Mouse (Mus musculus) bone marrow, adult 2 months (tissue): ENCODE data around the gene Opa1. TPM values are rescaled to one million over a fixed set of nuclear protein-coding genes. Genes with fewer than 3 reads are reported as not detected.

Experiments
- H3K27ac ChIP-seq: fragments of 200-500 bp; 2 replicates; pipeline ENCODE4 v1.5.1; 2012; ENCODE audit warnings: low read depth, mild to moderate bottlenecking, control low read depth, inconsistent platforms, low read length; ENCODE audit not compliant: control insufficient read depth, poor library complexity, insufficient read depth
- H3K4me1 ChIP-seq: fragments of 200-500 bp; 2 replicates; pipeline ENCODE4 v1.6.1; 2011; ENCODE audit warnings: low read length; ENCODE audit not compliant: control insufficient read depth, insufficient read depth
- H3K4me3 ChIP-seq: fragments of 200-500 bp; replicated peaks from 2 replicates; pipeline ENCODE3; 2011; ENCODE audit warnings: mild to moderate bottlenecking, low read depth, low read length, control low read depth; ENCODE audit not compliant: control insufficient read depth
- CTCF ChIP-seq: fragments of 200-500 bp; IDR thresholded peaks from 2 replicates; pipeline ENCODE4 v1.5.1; 2011; ENCODE audit warnings: low read length, control low read depth; ENCODE audit not compliant: control insufficient read depth, insufficient read depth
- POLR2A ChIP-seq: fragments of 200-500 bp; IDR thresholded peaks from 2 replicates; pipeline ENCODE4 v1.6.1; 2011; ENCODE audit warnings: low read depth, mild to moderate bottlenecking, control low read depth, low read length, borderline replicate concordance; ENCODE audit not compliant: control insufficient read depth
- WGBS: fragments of 180-500 bp; shearing (Covaris S2); methylation state at CpG from one replicate; pipeline ENCODE4 v1.1.7; 2018; 5-methylcytosine and 5-hydroxymethylcytosine counted together
- polyA plus RNA-seq: library from polyadenylated mRNA; stranded (reverse); fragments of >200 nt; gene quantifications from 2 replicates; pipeline ENCODE4 v1.2.4, GENCODE M21; 2011; ENCODE audit warnings: low replicate concordance; ENCODE audit not compliant: missing spikeins, insufficient read depth, insufficient read length

The Opa1 gene
- polyA plus RNA-seq, result 10.8 and 13.1 TPM in 2 replicates

GRCm38 (mm10) chr16:29579167-29579786, at the start of gene Opa1:
Opa1 (plus strand) TSS chr16:29579334.
- Histone ChIP-seq H3K4me3 (peak within 1 kb of the TSS; percentile 72), H3K27ac (peak within 1 kb of the TSS; percentile 35; the same call in 1 of the 2 replicates), H3K4me1 (no peaks in the 10 kb centered on the region; the same call in 1 of the 2 replicates)
- under 1% methylated on average over 39 of the region's 39 CpGs for WGBS
- no peak for TF ChIP-seq CTCF
- peak; percentile 84; the same call in 1 of the 2 replicates for TF ChIP-seq POLR2A

- Histone ChIP-seq H3K4me1 (no peaks in the 10 kb centered on the region), H3K27ac (no peak overlapping the region), H3K4me3 (no peak overlapping the region)
- 72% methylated on average over 6 of the region's 6 CpGs for WGBS
- TF ChIP-seq POLR2A (no peak), CTCF (no peak)
Observed at GRCm38 (mm10) chr16:29533641-29534040, 45.5 kb upstream of the Opa1 start.

GRCm38 (mm10) chr16:29535866-29536265, 43.3 kb upstream of the Opa1 start:
- H3K4me1 ChIP-seq, result no peaks in the 10 kb centered on the region
- TF ChIP-seq POLR2A, result no peak

GRCm38 (mm10) chr16:29536411-29537204, 42.5 kb upstream of the Opa1 start:
- no peak for TF ChIP-seq POLR2A
- no peak for TF ChIP-seq CTCF
- Histone ChIP-seq H3K4me1 (no peaks in the 10 kb centered on the region), H3K27ac (no peak overlapping the region), H3K4me3 (no peak overlapping the region)
- WGBS, result 78% methylated on average over 15 of the region's 15 CpGs

More at GRCm38 (mm10) chr16:29535866-29536265, 43.3 kb upstream of the Opa1 start:
- 72% methylated on average over 4 of the region's 4 CpGs for WGBS
- H3K27ac ChIP-seq, result no peak overlapping the region
- no peak overlapping the region for H3K4me3 ChIP-seq

- TF ChIP-seq CTCF, result no peak
- no peak for TF ChIP-seq POLR2A
- no peaks in the 10 kb centered on the region for H3K4me1 ChIP-seq
- H3K27ac ChIP-seq, result no peak overlapping the region
- H3K4me3 ChIP-seq, result no peak overlapping the region
Observed at GRCm38 (mm10) chr16:29539906-29540305, 39.2 kb upstream of the Opa1 start.

- TF ChIP-seq CTCF, result no peak
- TF ChIP-seq POLR2A, result no peak
- Histone ChIP-seq H3K4me3 (no peak overlapping the region), H3K4me1 (no peaks in the 10 kb centered on the region), H3K27ac (no peak overlapping the region)
- 84% methylated on average over 11 of the region's 11 CpGs for WGBS
Observed at GRCm38 (mm10) chr16:29541261-29541683, 37.9 kb upstream of the Opa1 start.

GRCm38 (mm10) chr16:29544829-29545228, 34.3 kb upstream of the Opa1 start, which contains the start of gene Atp13a4:
Atp13a4 (minus strand) TSS chr16:29544864.
- 51% methylated on average over 11 of the region's 11 CpGs for WGBS
- Histone ChIP-seq H3K4me3 (no peak within 1 kb of the TSS), H3K4me1 (no peaks in the 10 kb centered on the region), H3K27ac (no peak within 1 kb of the TSS)
- no peak for TF ChIP-seq POLR2A
- no peak for TF ChIP-seq CTCF

- TF ChIP-seq CTCF (no peak), POLR2A (no peak)
- WGBS, result 87% methylated on average over 5 of the region's 5 CpGs
- Histone ChIP-seq H3K27ac (no peak overlapping the region), H3K4me1 (no peaks in the 10 kb centered on the region), H3K4me3 (no peak overlapping the region)
Observed at GRCm38 (mm10) chr16:29559667-29560066, 19.5 kb upstream of the Opa1 start.
